Mouse (Mus musculus) monocyte, adult 5-6 weeks (primary cell): ENCODE results near the gene Poglut1. TPM values are rescaled to one million over a fixed set of nuclear protein-coding genes. Genes with fewer than 3 reads are reported as not detected.

ENCODE experiments used
- ATAC-seq: fragments of 153-309, 156-312 bp; replicated peaks from 2 replicates; pipeline ENCODE4 v1.8.0; 2017; ENCODE audit warnings: mild to moderate bottlenecking; ENCODE audit not compliant: low TSS enrichment, insufficient number of reproducible peaks, severe bottlenecking, poor library complexity, low FRiP score
- total RNA-seq: library from RNA; stranded (forward); fragments of 200-1000, 200-491, 200-594 nt; gene quantifications from 3 replicates; pipeline ENCODE4 v1.2.3, GENCODE M21; 2017

Poglut1 gene
- total RNA-seq, 1 experiment from 2014 or later = 14.3 TPM

- ATAC-seq = no peak
Observed at GRCm38 (mm10) chr16:38481327-38481726, 68.7 kb downstream of the Poglut1 start.

- ATAC-seq = no peak
Observed at GRCm38 (mm10) chr16:38478296-38478695, 71.8 kb downstream of the Poglut1 start.

DNA sequence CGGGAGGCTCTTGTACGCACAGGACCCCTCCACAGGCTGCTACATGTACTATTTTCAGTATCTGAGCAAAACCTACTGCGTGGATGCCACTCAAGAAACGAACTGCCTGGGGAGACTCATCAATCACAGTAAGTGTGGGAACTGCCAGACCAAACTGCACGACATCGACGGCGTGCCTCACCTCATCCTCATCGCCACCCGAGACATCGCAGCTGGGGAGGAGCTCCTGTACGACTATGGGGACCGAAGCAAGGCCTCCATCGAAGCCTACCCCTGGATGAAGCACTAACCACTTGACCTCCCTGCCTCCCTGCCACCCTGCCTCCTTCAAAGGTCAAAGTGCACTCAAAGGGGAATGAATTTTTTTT is 72.8 kb downstream of the Poglut1 start:
- 0 out of 2 replicates have a peak, but pooled peaks have one; percentile 5 for ATAC-seq

DNA sequence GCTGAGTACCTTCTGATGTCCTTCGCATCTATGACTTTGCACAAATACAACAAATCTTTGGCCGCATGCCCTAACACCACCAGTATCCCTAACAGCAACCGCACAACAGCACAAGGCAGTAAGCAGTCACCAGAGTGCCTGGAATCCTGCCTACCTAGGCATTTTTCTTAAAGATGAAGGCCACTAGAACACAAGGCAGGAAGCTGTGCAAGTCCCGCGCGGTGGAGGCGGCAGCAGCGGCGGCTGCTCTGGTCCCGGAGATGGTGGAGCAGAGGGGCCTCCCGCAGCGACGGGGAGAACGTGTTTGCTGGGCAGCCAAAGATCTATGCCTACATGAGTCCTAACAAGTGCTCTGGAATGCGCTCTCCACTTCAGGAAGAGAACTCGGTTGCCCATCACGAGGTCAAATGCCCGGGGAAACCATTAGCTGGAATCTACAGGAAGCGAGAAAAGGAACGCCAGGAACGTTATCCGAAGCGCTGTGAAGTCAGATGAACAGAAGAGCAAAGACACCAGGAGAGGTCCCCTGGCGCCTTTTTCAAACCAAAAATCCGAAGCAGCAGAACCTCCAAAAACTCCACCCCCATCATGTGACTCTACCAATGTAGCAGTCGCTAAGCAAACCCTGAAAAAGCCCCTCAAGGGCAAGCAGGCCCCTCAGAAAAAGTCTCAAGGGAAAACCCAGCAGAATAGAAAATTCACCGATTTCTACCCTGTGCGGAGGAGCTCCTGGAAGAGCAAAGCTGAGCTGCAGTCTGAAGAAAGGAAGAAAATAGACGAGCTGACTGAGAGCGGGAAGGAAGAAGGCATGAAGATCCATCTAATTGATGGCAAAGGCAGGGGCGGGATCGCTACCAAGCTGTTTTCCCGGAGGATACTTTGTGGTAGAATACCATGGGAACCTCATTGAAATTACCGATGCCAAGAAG is 73.5 kb downstream of the Poglut1 start:
- peak; percentile 54 for ATAC-seq

GRCm38 (mm10) chr16:38475681-38476311 is 74.3 kb downstream of the Poglut1 start:
- no peak; the same call in 1 of the 2 replicates for ATAC-seq

Other genes with a start within 250 kb of the Poglut1 start
- gene Maats1, start 208.1 kb downstream of the Poglut1 start, total RNA-seq = 0.21 TPM in 1 of 3 replicates, not detected in the others
- gene Cox17, start 203.3 kb downstream of the Poglut1 start, total RNA-seq = 312 to 519 TPM (median 389 TPM) in 3 replicates
- gene Gm21987, start 203.2 kb downstream of the Poglut1 start, total RNA-seq = not detected in 3 replicates
- not detected in 3 replicates for gene Popdc2, start 188.0 kb downstream of the Poglut1 start, total RNA-seq
- gene Pla1a, start 117.1 kb downstream of the Poglut1 start, total RNA-seq = not detected in 3 replicates
- 14.6 to 25.9 TPM (median 16.7 TPM) in 3 replicates for gene Adprh, start 97.6 kb downstream of the Poglut1 start, total RNA-seq
- gene Cd80, start 94.7 kb downstream of the Poglut1 start, total RNA-seq = 5.9 to 10.5 TPM (median 6.7 TPM) in 3 replicates
- 11.9 to 26.7 TPM (median 17.7 TPM) in 3 replicates for gene Timmdc1, start 27.6 kb downstream of the Poglut1 start, total RNA-seq
- gene Tmem39a, start 8.4 kb upstream of the Poglut1 start, total RNA-seq = 25.3 to 36.8 TPM (median 31.7 TPM) in 3 replicates
- gene Arhgap31, start 163.0 kb upstream of the Poglut1 start, total RNA-seq = 8.6 to 14.4 TPM (median 13.7 TPM) in 3 replicates
- gene B4galt4, start 192.0 kb upstream of the Poglut1 start, total RNA-seq = 3.7 to 8.1 TPM (median 7.8 TPM) in 3 replicates